Mouse (Mus musculus) CD4-positive, CD25-positive, alpha-beta regulatory T cell, adult 4 months (primary cell): Measurements from ENCODE around the gene Gm10322. TPM values are rescaled to one million over a fixed set of nuclear protein-coding genes. Genes with fewer than 3 reads are reported as not detected.
A peak's percentile ranks its signal among the peaks of the same experiment; 100 is the strongest.

Source experiments
- ATAC-seq: one replicate; pipeline ENCODE4 v1.8.0; 2017
- polyA plus RNA-seq, 2 experiments: library from polyadenylated mRNA; unstranded; fragments of 100-300 nt; shearing (Covaris generic); gene quantifications; one replicate each; pipeline ENCODE4 v1.2.1; 2017

The Gm10322 gene
- not detected for polyA plus RNA-seq

DNA sequence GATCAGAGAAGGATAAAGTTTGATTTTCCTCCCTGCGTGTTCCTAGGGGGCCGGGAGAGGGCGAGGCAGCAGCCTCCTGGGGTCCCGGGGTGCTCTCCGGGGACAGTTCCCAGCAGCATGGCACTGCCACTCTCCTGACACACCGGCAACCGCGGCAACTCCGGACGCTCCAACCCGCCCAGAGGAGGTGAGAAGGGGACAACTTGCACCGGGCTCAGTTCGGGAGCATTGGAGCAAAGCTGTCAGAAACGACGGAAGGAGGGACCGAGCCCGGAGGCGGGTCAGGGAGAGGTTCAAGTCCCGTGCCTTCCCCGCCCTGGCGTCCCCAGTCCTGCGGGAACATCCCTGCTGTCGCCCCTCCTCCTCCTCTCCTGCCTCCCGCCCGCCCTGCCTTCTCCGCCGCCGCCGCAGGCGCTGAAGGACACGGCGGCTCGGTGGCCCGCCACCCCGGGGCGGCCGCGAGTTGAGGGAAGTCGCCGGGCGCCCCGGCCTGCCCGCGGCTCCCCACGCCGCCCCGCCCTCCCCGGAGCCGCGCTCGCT, at the start of gene Gm10322:
Gene Gm10322, plus strand, starts transcription at position 83 of the 540 bp plus-strand sequence.
- peak; percentile 37 for ATAC-seq

- no peak for ATAC-seq
Measured at GRCm38 (mm10) chr10:59566968-59567367, 48.9 kb upstream of the Gm10322 start.

GRCm38 (mm10) chr10:59568665-59569480, 47.0 kb upstream of the Gm10322 start:
- no peak for ATAC-seq

DNA sequence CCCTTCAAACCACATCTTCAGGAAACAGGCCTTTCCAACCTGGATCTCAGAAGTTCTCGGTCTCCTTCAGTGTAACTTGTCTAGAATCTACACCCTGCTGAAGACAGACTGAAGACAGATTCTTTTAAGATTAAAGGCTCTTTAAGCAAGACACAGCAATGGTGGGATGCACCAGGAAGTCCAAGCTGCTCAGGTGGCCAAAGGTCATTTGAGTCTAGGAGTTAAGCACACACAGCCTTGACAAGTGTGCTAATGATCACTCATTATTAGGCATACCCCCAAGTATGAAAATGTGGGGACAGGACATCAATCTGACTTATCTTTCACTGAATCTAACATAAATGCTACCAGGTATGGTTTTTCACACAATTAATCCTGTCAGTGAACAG, 46.4 kb upstream of the Gm10322 start:
- ATAC-seq, result peak; percentile 50

GRCm38 (mm10) chr10:59570360-59570759, 45.5 kb upstream of the Gm10322 start:
- ATAC-seq, result peak; percentile 67

DNA sequence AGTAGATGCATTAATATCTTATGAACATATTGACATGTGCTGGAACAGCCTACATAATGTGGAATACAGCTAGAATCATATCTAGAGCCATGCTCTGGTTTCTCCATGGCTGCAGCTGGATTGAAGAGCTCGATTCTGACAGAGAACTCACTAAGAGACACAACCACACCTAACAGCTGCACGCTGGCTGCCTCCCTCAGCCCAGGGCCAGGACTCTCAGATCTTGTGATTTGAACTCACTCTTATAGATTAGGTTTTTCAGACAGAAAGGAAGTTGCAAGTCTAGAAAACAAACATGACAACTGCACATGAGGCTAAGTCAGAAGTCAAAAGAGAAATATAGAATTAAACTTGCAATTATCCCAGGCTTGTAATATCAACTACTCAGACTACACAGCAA, 45.1 kb upstream of the Gm10322 start:
- peak; percentile 53 for ATAC-seq

DNA sequence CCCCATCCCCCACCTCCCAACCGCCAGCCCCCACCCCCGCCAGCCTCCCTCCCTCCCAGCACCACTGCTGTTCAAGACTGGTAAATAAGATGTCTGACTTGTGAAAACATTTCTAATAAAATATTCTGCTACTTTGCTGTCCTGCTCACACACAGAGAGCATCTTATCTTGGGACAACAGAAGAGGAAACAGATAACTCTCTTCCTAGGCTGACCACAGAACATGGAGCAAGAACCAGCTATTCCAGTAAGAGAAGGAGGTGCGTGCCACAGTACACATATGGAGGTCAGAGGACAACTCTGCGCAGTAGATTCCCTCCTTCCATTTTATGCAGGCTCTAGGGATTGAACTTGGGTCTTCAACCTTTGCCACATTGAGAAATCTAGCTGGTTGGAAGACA, 44.6 kb upstream of the Gm10322 start:
- ATAC-seq, result no peak

DNA sequence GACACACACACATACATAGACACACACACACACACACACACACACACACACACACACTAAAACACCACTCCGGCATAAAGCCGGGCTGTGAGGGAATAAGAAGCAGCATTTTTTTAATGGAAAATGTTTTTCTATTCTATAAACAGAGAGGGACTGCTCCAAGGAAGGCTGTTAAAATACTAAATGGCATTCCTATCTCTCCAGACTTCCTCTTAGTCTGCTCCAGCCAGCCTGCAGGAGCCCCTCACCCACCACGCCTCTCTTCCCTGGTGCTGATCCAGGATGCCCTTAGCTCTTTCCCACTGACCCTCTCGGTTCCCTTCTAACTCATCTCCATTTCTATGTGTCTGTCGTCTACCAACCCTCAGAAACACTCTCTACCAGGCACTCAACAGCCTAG, 43.9 kb upstream of the Gm10322 start:
- ATAC-seq, result no peak

GRCm38 (mm10) chr10:59576305-59576704, 39.6 kb upstream of the Gm10322 start:
- no peak for ATAC-seq

- peak; percentile 73 for ATAC-seq
Measured at GRCm38 (mm10) chr10:59577871-59578801, 37.7 kb upstream of the Gm10322 start.

DNA sequence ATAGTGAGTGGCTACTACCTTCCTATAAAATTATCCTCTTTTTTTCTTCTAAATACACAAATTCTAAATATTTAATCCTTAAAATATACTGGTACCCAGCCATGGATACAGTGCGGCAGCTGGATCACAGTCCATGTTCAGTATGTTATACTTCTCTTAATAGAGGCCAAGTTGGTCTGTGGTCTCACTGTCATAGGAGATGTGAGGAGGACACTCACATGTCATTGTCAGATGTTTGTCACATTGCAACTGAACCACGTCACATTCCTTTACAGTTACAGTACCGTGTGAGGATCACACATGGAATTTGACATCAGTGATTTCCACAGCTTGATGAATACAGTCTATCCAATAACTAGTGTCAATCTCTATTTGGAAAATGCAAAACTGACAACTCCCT, 36.2 kb upstream of the Gm10322 start:
- no peak for ATAC-seq

DNA sequence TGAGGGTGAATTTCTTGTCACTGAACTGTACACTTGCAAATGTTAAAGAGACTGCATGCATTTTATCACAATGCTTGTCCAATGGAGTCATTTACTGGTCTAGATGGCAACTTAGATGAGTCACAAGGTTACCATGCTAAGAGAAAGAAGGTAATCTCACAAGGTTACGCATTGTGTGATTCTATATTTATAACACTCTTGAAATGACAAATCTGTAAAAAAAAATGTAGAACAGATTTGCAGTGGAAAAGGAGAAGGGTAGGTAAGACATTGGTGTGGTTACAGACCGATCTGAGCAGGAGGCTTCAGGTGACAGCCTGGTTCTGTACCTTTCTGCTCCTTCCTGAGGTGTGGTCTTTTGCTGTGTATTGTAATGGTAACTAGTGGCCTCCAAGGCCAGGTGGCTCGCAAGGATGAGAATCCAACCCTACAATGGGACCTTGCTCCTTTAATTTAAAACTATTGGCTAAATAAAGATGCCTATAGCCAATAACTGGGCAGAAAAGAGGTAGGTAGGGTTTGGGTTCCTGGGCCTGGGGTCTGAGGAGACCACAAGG, 35.2 kb upstream of the Gm10322 start:
- no peak for ATAC-seq

DNA sequence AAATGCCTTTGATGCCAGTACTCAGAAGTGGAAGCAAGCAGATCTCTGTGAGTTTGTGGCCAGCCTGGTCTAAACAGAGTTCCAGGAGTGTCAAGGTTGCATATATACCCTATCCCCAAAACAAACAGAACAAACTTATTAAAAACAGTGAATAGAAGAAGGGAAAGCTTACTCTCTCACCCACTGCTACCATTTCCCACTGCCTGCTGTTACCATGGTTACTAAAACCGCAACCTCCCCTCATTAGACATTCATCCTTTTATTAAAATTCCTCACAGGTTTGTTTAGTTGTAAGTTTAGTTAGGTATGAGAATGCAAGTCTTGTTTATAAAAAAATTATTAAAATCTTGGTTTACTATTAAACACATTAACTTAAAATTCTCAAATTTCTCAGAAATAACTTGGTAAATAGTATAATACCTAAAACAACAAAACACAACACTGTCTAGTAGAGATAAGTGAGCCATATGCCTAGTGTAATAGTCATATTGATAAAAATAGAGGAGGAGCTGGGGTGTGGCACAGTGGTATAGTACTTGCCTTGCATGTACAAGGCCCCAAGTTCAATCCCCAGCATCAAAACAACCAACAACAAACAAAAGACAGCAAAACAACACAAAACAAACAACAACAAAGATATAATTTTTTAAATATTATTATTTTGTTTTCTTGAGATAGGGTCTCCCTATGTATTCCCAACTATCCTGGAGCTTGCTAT, 33.9 kb upstream of the Gm10322 start:
- ATAC-seq, result no peak

- no peak for ATAC-seq
Measured at GRCm38 (mm10) chr10:59585621-59586020, 30.2 kb upstream of the Gm10322 start.

DNA sequence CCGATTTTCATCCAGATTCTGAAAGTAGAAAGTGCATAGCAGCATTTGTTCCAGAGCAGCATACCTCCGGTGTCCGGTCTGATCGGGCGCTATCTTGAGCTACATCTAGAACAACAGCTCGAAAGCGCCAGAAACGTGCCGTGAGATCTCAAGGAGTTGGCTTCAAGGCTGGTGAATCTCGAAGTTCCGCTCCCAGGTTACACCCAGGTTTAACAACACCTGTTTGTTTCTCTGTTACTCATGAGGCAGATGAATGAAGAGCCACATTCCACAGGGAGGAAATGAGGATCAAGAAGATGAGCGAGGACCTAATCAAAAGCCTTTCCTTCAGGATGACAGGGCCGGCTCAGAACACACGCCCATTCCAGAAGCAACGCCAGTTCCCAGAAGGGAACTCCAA, 29.0 kb upstream of the Gm10322 start:
- no peak for ATAC-seq

GRCm38 (mm10) chr10:59588135-59588534, 27.7 kb upstream of the Gm10322 start:
- no peak for ATAC-seq

DNA sequence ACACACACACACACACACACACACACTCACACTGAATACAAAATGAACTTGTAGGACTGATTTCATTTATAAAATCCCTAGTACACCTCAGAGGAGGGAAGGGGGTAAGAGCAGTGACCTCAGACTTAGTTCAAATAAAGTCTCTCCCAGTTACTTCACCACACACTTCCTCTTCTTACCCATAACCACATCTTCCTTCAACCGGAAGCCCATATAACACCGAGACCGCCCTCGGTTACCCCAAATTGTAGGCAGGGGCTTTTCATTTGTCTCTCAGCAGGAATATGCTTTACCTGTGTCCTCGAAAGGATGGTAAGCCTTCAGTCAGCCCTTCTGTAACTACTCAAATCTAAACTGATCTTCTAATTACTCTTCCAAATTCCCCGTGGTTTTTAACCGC, 26.4 kb upstream of the Gm10322 start:
- peak; percentile 98 for ATAC-seq

- peak; percentile 31 for ATAC-seq
Measured at GRCm38 (mm10) chr10:59589856-59590255, 26.0 kb upstream of the Gm10322 start.

DNA sequence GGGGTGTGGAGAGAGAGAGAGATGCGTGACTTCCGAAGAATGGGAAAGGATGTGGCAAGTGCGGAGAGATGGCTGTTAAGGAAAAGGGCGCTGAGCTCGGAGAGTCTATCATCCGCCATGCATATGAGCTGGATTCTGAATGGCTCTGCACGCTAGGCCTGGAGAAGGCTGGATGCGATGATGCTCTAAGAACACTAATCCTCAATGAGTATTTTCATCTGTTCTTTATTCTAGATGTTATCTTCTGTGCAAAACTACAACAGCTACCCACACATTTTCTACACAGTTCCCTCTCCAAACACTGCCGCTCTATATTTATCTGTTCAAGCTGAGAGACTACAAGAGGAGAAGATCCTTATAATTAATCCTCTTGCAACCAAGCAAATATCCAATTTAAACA, 25.3 kb upstream of the Gm10322 start:
- ATAC-seq, result no peak

DNA sequence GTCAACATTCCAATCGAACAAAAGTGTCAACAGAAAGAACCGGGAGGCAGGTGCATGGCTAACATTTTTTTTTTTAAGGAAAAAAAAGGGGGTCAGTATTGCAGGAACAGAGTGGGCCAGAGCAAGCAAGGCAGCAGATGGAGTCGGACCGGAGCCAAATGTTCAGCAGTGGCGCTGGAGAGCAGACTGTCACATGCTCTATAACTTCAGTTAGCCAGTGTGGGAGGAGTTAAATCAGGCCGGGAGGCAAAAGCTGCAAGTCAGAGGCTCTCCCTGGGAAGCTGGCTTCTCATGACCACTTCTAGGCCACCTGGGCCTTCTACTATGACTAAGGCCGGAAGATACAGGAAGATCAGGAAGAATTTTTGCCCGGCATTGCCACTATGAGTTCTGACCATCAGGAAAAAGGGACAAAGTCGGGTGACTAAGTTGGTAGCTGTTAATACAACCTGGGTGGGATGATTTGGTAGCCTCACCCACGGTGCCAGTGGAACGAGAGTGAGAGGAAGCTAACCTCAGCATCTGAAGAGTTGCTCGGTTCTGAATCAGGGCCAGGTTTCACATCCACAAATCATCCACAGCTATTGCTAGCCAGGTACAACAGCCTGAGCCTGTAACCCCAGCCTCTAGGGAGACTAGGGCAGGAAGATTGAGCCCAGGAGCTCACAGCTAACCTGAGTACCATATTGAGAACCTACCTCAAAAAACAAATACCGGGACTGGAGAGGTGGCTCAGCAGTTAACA, 21.9 kb upstream of the Gm10322 start:
- no peak for ATAC-seq

GRCm38 (mm10) chr10:59600516-59600915, 15.3 kb upstream of the Gm10322 start:
- no peak for ATAC-seq

- ATAC-seq, result no peak
Measured at GRCm38 (mm10) chr10:59602043-59602442, 13.8 kb upstream of the Gm10322 start.
